Mouse (Mus musculus): Measurements from ENCODE around the gene Atf7.
A peak's percentile ranks its signal among the peaks of the same experiment; 100 is the strongest.

Atf7 gene

DNA sequence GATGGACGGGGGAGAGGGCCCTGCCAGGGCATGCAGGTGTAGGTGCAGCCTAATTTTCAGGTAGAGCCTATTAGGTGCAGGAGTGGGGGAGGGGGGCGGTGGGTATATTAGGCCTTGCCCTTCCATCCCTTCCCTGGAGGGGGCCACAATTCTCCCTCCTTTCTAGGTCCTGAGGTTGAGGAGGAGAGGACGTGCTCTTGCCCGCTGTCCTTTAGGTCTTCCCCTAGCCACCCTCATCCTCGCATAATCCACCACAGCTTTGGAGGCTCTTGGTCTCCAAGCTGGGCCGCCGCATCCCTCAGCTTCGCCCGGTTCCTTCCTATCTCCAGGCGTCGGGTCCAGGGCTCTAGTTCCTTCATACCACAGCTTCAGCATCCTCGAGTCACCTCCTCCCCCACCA lies 109.0 kb downstream of the Atf7 start:
- DNase-seq (ENCODE audit: low read depth, low spot score): no peak

DNA sequence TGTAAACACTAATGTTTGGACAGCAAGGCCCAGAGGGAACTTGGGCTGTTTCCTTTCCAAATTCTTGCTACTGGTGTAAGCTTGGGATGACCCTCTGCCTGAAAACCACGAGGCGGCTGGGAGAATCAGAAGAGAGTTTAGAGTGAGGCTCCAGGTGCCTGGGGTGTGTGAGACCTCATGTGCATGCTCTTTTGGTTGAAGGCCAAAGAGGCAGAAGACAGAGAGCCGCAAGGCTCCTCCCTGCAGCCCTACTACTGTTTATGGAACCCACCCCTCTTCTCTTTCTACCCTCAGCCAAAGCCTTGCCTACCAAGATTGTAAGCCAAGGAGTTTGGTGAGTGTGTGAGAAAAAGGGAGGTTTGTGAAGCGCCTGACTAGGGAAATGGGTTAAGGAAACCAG lies 109.5 kb downstream of the Atf7 start:
- no peak for DNase-seq (ENCODE audit: low read depth, low spot score)

DNA sequence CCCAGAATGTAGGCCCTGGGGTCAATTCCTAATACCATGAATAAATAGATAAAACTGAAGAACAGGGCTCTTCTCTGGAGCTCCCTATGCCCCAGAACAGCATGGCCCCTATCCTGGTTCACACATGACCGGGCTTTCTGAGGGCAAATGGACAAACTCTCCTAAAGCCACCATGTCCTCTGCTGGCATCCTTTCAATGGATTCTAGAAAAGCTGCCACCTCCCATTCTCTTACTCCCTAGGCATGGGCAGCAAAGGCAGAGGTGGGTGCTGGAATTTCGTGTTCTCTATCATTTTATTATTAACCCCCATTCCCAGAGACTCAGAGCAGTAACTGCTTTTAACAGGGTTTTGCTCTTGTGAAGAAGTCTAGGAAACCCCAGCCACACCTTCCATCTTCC lies 110.0 kb downstream of the Atf7 start:
- DNase-seq (ENCODE audit: low read depth, low spot score): no peak

GRCm38 (mm10) chr15:102513004-102513403 lies 112.3 kb downstream of the Atf7 start:
- no peak for DNase-seq (ENCODE audit: low read depth, low spot score)

DNA sequence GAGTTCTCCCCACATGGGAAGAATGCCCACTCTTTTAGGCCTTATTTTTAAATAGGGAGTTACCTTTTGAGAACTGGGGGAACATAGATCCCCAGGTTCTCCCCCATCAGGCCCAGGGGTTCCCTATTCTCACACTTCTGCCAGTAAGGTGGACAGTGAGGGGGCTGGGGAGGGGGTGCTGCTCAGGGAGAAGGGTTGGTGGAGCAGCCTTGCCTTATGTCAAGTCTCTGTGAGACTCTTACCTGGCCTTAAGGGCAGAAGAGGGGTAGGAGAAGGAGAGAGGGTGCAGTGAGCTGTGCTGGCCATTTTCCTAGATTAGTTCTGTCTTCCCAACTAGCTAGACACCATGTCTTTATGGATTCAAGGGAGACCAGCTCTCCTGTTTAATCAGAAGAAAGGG lies 112.8 kb downstream of the Atf7 start:
- DNase-seq (ENCODE audit: low read depth, low spot score): no peak

- no peak for DNase-seq (ENCODE audit: low read depth, low spot score)
These were observed 113.3 kb downstream of the Atf7 start for GRCm38 (mm10) chr15:102512010-102512409.

DNA sequence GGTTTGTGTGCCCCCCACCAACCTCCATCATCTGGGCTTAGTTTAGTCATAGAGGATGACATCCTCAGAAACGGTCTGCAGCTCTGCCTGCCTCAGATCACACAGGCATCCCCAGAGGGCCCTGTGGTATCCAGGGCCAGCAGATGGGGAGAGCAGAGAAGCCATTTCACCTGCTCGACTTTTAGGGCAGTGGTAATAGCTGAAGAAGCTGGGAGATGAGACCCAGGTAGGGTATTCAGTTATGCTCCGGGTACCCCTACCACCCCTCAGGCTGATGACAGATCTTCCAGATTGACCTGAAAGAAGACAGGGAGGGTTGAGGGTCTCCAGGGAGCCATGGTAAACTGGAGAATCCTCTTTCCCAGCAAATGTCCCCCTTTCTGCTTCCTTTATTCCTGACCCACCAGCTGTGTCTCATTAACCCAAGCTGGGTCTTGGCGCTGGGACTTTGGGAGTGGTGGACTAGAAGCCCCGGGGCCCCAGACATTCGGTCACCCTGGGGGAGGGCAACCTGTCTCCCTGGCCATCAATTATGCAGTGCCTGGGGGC lies 113.9 kb downstream of the Atf7 start:
- no peak for DNase-seq (ENCODE audit: low read depth, low spot score)

DNA sequence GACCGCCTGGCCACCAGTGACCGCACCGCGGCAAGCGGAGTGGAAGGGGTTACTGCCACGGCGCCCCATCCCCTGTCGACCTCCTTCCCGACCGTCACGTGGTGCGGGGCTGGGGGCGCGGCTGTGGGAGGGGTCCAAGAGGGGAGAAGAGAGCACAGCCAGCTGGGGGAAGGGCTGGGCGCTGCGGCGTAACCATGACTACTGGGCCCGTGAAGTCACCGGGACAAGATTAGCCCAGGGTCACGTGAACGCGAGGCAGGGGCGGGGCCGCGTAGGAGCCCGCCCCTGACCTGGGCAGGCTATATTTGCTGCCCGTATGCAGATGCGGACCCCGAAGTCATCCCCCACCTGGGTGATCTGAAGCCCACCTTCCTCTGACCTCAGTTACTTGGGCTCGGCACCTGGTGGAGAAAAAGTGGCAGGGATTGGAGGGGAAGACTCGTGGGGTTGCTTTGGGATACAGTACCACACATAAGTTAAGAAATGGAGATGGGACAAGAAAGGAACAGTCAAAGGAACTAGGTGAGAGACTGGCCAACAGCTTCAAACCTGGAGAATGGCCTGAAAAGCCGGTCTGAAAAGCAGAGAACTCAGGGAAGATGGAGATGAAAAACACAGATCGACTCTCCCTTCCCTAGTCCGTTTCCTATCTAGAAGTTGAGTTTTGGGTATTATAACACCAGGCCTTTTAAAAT lies 114.5 kb downstream of the Atf7 start:
- DNase-seq (ENCODE audit: low read depth, low spot score): peak; percentile 76

GRCm38 (mm10) chr15:102510110-102510509 lies 115.2 kb downstream of the Atf7 start:
- DNase-seq (ENCODE audit: low read depth, low spot score): no peak

- no peak for DNase-seq (ENCODE audit: low read depth, low spot score)
These were observed 116.9 kb downstream of the Atf7 start for GRCm38 (mm10) chr15:102508336-102508735.

- no peak for DNase-seq (ENCODE audit: low read depth, low spot score)
These were observed 117.7 kb downstream of the Atf7 start for GRCm38 (mm10) chr15:102507561-102507960.

GRCm38 (mm10) chr15:102506864-102507263 lies 118.4 kb downstream of the Atf7 start:
- DNase-seq (ENCODE audit: low read depth, low spot score): no peak

- DNase-seq (ENCODE audit: low read depth, low spot score): no peak
These were observed 118.8 kb downstream of the Atf7 start for GRCm38 (mm10) chr15:102506464-102506830.

DNA sequence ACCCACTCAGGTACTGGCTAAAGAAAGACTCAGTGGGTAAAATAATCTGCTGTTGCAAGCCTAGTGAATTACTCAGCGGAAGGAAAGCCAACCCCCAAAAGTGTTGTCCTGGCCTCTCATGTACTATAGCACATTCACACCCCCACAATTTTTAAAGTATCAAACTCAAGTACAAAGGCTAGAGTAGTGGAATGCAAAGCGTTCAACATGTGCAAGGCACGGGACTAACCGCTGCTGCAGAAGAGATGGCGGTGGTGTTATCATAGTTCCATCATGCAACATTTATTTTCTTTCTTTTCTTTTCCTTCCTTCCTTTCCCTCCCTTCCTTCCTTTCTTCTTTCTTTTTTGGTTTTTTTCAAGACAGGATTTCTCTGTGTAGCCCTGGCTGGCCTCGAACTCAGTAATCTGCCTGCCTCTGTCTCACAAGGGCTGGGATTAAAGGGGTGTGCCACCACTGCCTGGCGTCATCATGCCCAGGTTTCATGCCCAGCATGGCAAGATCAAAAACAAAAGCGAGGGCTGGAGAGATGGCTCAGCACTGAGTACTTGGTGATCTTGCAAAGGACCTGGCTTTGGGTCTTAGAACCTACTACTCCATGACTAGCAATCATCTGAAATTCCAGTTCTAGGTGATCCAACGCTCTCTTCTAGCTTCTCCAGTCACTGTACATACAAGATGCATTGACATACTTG lies 119.3 kb downstream of the Atf7 start:
- DNase-seq (ENCODE audit: low read depth, low spot score): no peak

GRCm38 (mm10) chr15:102505073-102505769 lies 120.0 kb downstream of the Atf7 start:
- DNase-seq (ENCODE audit: low read depth, low spot score): no peak

GRCm38 (mm10) chr15:102503924-102504782 lies 121.1 kb downstream of the Atf7 start:
- DNase-seq (ENCODE audit: low read depth, low spot score): no peak

DNA sequence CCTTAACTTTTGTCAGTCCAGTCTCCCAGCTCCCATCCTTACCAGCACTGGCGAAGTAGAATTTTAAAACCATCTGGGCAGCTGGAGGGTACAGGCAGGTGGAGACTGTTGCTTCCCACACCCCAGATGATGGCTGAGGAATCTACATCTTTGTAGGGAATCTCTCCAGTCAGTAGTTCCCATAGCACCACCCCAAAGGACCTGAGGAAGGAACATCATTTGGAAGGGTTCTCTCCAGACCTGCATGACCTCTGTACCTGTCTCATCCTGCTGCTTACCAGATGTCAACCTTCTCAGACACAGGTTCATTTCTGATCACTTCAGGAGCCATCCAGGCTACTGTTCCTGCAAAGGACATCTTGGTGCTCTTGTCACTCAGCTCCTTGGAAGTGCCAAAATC lies 121.8 kb downstream of the Atf7 start, which contains the start of gene Gm10337:
Gm10337 (plus strand) TSS at position 276 of the 400 bp plus-strand sequence.
- DNase-seq (ENCODE audit: low read depth, low spot score): no peak

DNA sequence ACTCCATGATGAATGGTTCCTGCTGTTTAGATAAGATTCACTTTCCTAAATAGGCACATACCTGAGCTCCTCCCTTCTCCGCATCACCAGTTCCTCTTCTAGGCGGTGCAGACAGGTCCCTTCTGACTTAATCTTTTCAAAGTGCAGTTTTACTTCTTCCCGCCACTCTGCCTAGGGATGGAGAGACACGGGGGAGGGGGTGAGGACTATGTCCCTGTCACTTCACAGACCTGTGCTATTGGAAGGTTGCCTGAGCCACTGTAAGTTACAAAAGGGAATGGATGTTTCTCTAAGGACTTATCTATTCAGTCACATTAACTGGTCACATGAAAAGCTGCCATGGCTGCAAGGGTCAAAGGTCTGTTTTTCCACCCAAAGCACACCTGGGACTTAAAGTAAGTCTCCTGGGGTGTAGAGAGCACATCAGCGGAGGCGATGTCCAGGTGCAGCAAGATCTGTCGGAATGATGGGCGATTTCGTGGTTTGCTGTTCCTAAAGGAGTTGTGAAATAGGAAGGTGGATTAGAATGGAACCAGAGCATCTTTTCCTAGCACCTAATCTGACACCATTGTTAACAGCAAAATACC lies 122.9 kb downstream of the Atf7 start:
- no peak for DNase-seq (ENCODE audit: low read depth, low spot score)

DNA sequence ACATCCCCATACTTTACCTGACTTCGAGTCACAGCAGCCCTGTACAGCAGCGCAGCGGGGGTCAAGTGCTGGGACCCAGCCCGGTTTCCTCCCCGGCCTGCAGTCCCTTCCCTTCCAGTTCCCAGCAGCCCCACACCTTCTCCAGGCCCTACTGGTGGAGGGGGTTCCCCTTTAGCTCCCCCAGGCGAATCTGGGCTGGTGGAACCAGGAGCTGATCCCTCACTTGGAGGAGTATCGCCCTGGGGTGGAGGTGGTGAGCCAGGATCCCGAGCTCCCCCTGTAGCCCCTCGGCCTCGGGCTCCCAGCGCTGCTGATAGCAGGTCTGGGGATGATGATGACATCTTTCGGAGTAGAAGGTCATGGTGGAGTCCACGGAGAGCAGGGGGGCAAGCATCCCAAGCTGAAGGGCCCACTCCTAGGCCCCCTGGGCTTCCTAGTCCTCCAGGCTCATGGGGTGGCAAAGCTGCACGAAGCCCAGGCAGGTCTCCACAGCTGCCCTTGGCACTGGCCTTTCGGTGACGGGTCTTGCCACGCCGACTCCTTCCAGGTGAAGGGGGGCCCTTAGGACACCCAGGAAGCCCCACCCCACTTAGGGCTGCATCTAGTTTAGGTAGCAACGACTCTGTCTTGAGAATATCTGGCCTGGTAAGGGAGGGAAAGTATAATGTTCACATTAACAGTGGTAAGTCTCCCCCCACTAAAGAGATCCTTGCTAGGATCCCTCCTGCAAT lies 124.0 kb downstream of the Atf7 start:
- DNase-seq (ENCODE audit: low read depth, low spot score): no peak

GRCm38 (mm10) chr15:102500479-102500878 lies 124.8 kb downstream of the Atf7 start:
- no peak for DNase-seq (ENCODE audit: low read depth, low spot score)

All from CD4-positive helper T cell, adult 2 months (primary cell).